Comparison of ENCODE assay signal across 9 mouse cellular contexts in the genomic region with DNA sequence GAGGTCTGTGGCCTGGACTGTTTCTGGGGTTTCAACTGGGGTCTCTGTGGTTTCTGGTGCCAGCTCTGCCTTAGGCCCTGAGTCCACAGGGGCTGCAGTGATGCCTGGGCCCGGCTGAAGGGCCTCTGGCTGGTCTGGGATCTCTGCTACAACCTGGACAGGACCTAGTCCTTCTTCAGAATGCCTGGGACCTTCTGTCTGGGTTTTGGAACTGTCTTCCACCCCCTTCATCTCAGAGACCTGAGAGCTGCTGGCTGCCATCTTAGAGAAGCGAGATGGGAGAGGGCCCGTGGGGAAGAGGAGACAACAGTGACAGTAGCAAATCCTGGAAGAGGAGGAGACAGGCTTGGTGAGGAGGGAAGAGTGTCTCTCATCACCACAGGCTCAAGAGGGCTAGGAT. TPM values are rescaled to one million over a fixed set of nuclear protein-coding genes. Genes with fewer than 3 reads are reported as not detected.
A peak's percentile ranks its signal among the peaks of the same experiment; 100 is the strongest.
DNase-seq lines count a peak whose midpoint lies in the region; ATAC-seq and TF ChIP-seq lines count a peak whose summit lies in the region.
"Had no signal": no experiment of that assay in that cellular context is flagged by ENCODE, and none has a peak within 500 bp of the region (broad histone marks: within the 10 kb centered on the region; RNA-seq: fewer than 3 reads in every experiment).

No protein-coding gene starts in this region.

- TF ChIP-seq POLR2A in cortical plate, adult 2 months (IDR thresholded peaks at IDR 0.05; ENCODE audit: extremely low read depth, insufficient read depth, low read length), result peak; percentile 37; the same call in 1 of the 2 replicates

- peak overlapping the region; percentile 53 for H3K4me3 ChIP-seq in kidney, embryonic 14.5 days (ENCODE audit: low read length)
- H3K4me3 ChIP-seq in cortical plate, adult 2 months (ENCODE audit: insufficient read depth, low read length), result peak overlapping the region; percentile 85
- H3K4me3 ChIP-seq in hindbrain, embryonic 13.5 days, result peak overlapping the region; percentile 54
- peak overlapping the region; percentile 53 for H3K4me3 ChIP-seq in midbrain, embryonic 16.5 days (ENCODE audit: low read depth, low read length)

- H3K4me2 ChIP-seq in kidney, embryonic 14.5 days (replicated peaks; ENCODE audit: low read depth, low read length), result peak overlapping the region; percentile 86
- H3K4me2 ChIP-seq in hindbrain, embryonic 13.5 days, result peak overlapping the region; percentile 98
- H3K4me2 ChIP-seq in midbrain, embryonic 16.5 days (ENCODE audit: low read length), result peak overlapping the region; percentile 87

- no peaks in the 10 kb centered on the region for H3K9me3 ChIP-seq in kidney, embryonic 14.5 days (ENCODE audit: control insufficient read depth, low read length)
- no peaks in the 10 kb centered on the region for H3K9me3 ChIP-seq in hindbrain, embryonic 13.5 days
- H3K9me3 ChIP-seq in midbrain, embryonic 16.5 days (replicated peaks; ENCODE audit: control insufficient read depth, low read length, poor library complexity, severe bottlenecking), result no peaks in the 10 kb centered on the region

- H3K27ac ChIP-seq in kidney, embryonic 14.5 days (ENCODE audit: low read depth, low read length), result peak overlapping the region; percentile 77; the same call in 1 of the 2 replicates
- H3K27ac ChIP-seq in cortical plate, adult 2 months (ENCODE audit: insufficient read depth, low read length), result peak overlapping the region; percentile 76
- peak overlapping the region; percentile 86 for H3K27ac ChIP-seq in hindbrain, embryonic 13.5 days
- H3K27ac ChIP-seq in midbrain, embryonic 16.5 days (ENCODE audit: low read length), result peak overlapping the region; percentile 89
- H3K27ac ChIP-seq: macrophage had no signal

- no peak for TF ChIP-seq CTCF in cortical plate, adult 2 months (IDR thresholded peaks at IDR 0.05; ENCODE audit: extremely low read depth, insufficient read depth, low read length)

- peaks cover 72% of the 10 kb centered on the region for H3K4me1 ChIP-seq in kidney, embryonic 14.5 days (ENCODE audit: control insufficient read depth, insufficient read depth, low read length)
- H3K4me1 ChIP-seq in cortical plate, adult 2 months (ENCODE audit: control insufficient read depth, insufficient read depth, low read length), result peaks cover 11% of the 10 kb centered on the region
- H3K4me1 ChIP-seq in hindbrain, embryonic 13.5 days (replicated peaks), result peaks cover 88% of the 10 kb centered on the region
- H3K4me1 ChIP-seq in midbrain, embryonic 16.5 days (ENCODE audit: control insufficient read depth, insufficient read depth, low read length), result peaks cover 79% of the 10 kb centered on the region

- no peaks in the 10 kb centered on the region for H3K27me3 ChIP-seq in kidney, embryonic 14.5 days (ENCODE audit: control insufficient read depth, insufficient read depth, low read length)
- H3K27me3 ChIP-seq in hindbrain, embryonic 13.5 days, result no peaks in the 10 kb centered on the region
- no peaks in the 10 kb centered on the region for H3K27me3 ChIP-seq in midbrain, embryonic 16.5 days (ENCODE audit: control insufficient read depth, insufficient read depth, low read depth, low read length)

- ATAC-seq in kidney, embryonic 14.5 days (ENCODE audit: low FRiP score, low TSS enrichment), result no peak
- no peak for ATAC-seq in hindbrain, embryonic 13.5 days (ENCODE audit: low FRiP score)
- ATAC-seq in midbrain, embryonic 16.5 days, result no peak

- 61% methylated on average over 3 of the region's 3 CpGs for WGBS in kidney, embryonic 14.5 days
- WGBS in hindbrain, embryonic 13.5 days, result 63% methylated on average over 3 of the region's 3 CpGs
- WGBS in midbrain, embryonic 16.5 days, result 57% methylated on average over 3 of the region's 3 CpGs

- peaks cover 38% of the 10 kb centered on the region for H3K36me3 ChIP-seq in kidney, embryonic 14.5 days (ENCODE audit: control insufficient read depth, insufficient read depth, low read length)
- peaks cover 36% of the 10 kb centered on the region for H3K36me3 ChIP-seq in hindbrain, embryonic 13.5 days
- H3K36me3 ChIP-seq in midbrain, embryonic 16.5 days (ENCODE audit: control insufficient read depth, insufficient read depth, low read length), result peaks cover 16% of the 10 kb centered on the region

- no peak for DNase-seq in kidney, postnatal 10 days
- no peak for DNase-seq in ovary, adult 18-20 months (ENCODE audit: low spot score)
- no peak for DNase-seq in yolk sac, embryonic 10.5 days (ENCODE audit: low spot score)
- no peak for DNase-seq in kidney, postnatal 25 days

- peak overlapping the region; percentile 61 for H3K9ac ChIP-seq in kidney, embryonic 14.5 days (ENCODE audit: low read depth, low read length)
- peak overlapping the region; percentile 84 for H3K9ac ChIP-seq in hindbrain, embryonic 13.5 days
- peak overlapping the region; percentile 84 for H3K9ac ChIP-seq in midbrain, embryonic 16.5 days (ENCODE audit: low read depth, low read length)

RNA-seq across cellular contexts. Expression of gene Gm42742, which starts 0.9 kb away (rescaled TPM):
- 21.8 and 65.4 TPM in 2 replicates for polyA plus RNA-seq in kidney, embryonic 14.5 days (2014; fragmentation: Nextera tagmentation; extraction: Ambion mirVana)
- polyA plus RNA-seq in cortical plate, adult 2 months (2012; rRNA removed), result 97.1 and 109 TPM in 2 replicates
- polyA plus RNA-seq in hindbrain, embryonic 13.5 days (2015; fragmentation: Nextera tagmentation; extraction: Ambion mirVana), result 66.8 and 73.4 TPM in 2 replicates
- polyA plus RNA-seq in midbrain, embryonic 16.5 days (2015; fragmentation: Nextera tagmentation; extraction: Ambion mirVana), result 30.9 and 61.5 TPM in 2 replicates

RNA-seq across cellular contexts. Expression of gene Prrt2, which starts 1.0 kb away (rescaled TPM):
- 4.1 and 9.6 TPM in 2 replicates for polyA plus RNA-seq in kidney, embryonic 14.5 days (2014; fragmentation: Nextera tagmentation; extraction: Ambion mirVana)
- polyA plus RNA-seq in cortical plate, adult 2 months (2012; rRNA removed), result 371 and 405 TPM in 2 replicates
- 18.3 and 19.2 TPM in 2 replicates for polyA plus RNA-seq in hindbrain, embryonic 13.5 days (2015; fragmentation: Nextera tagmentation; extraction: Ambion mirVana)
- polyA plus RNA-seq in midbrain, embryonic 16.5 days (2015; fragmentation: Nextera tagmentation; extraction: Ambion mirVana), result 40.9 and 63.3 TPM in 2 replicates
- polyA plus RNA-seq: macrophage had no signal

RNA-seq across cellular contexts. Expression of gene Pagr1a, which starts 2.9 kb away (rescaled TPM):
- polyA plus RNA-seq in kidney, embryonic 14.5 days (2014; fragmentation: Nextera tagmentation; extraction: Ambion mirVana), result 41.3 and 89.2 TPM in 2 replicates
- polyA plus RNA-seq in cortical plate, adult 2 months (2012; rRNA removed), result 41.1 and 50.4 TPM in 2 replicates
- polyA plus RNA-seq in hindbrain, embryonic 13.5 days (2015; fragmentation: Nextera tagmentation; extraction: Ambion mirVana), result 41.8 and 53.4 TPM in 2 replicates
- polyA plus RNA-seq in midbrain, embryonic 16.5 days (2015; fragmentation: Nextera tagmentation; extraction: Ambion mirVana), result 33.8 and 62.5 TPM in 2 replicates

RNA-seq across cellular contexts. Expression of gene Pagr1b, which starts 3.7 kb away (rescaled TPM):
- 0.31 and 0.38 TPM in 2 replicates for polyA plus RNA-seq in kidney, embryonic 14.5 days (2014; fragmentation: Nextera tagmentation; extraction: Ambion mirVana)
- 1.8 and 2.2 TPM in 2 replicates for polyA plus RNA-seq in cortical plate, adult 2 months (2012; rRNA removed)
- 0.45 and 1.1 TPM in 2 replicates for polyA plus RNA-seq in hindbrain, embryonic 13.5 days (2015; fragmentation: Nextera tagmentation; extraction: Ambion mirVana)
- polyA plus RNA-seq in midbrain, embryonic 16.5 days (2015; fragmentation: Nextera tagmentation; extraction: Ambion mirVana), result 0.50 TPM in 1 of 2 replicates, not detected in the other

RNA-seq across cellular contexts. Expression of gene Mvp, which starts 5.6 kb away (rescaled TPM):
- polyA plus RNA-seq in kidney, embryonic 14.5 days (2014; fragmentation: Nextera tagmentation; extraction: Ambion mirVana), result 7.7 and 9.7 TPM in 2 replicates
- polyA plus RNA-seq in cortical plate, adult 2 months (2012; rRNA removed), result 8.0 and 8.2 TPM in 2 replicates
- 4.5 and 5.2 TPM in 2 replicates for polyA plus RNA-seq in hindbrain, embryonic 13.5 days (2015; fragmentation: Nextera tagmentation; extraction: Ambion mirVana)
- polyA plus RNA-seq in midbrain, embryonic 16.5 days (2015; fragmentation: Nextera tagmentation; extraction: Ambion mirVana), result 2.9 and 3.2 TPM in 2 replicates
